Mouse (Mus musculus) left cerebral cortex, adult 6 months (tissue): Measurements from ENCODE around the gene Smarcb1. TPM values are rescaled to one million over a fixed set of nuclear protein-coding genes. Genes with fewer than 3 reads are reported as not detected.

ENCODE experiments used
- long read RNA-seq, 2 experiments: library from polyadenylated mRNA; unstranded; transcript quantifications; one replicate each; pipeline ENCODE4 v2.0.0; 2019 to 2020
- polyA plus RNA-seq: library from polyadenylated mRNA; unstranded; fragments of <200 nt; fragmentation: Nextera tagmentation; gene quantifications from 2 replicates; pipeline ENCODE4 v1.2.3, GENCODE M21; 2021

Gene Smarcb1
- polyA plus RNA-seq: 107 and 113 TPM in 2 replicates
- long read RNA-seq, experiment 1, transcript Smarcb1-202 (9 exons, 1,622 nt): minor isoform, 117 of 518 reads
- long read RNA-seq, experiment 1, transcript Smarcb1-201 (9 exons, 1,660 nt): major isoform, 381 of 518 reads
- long read RNA-seq, experiment 1, partial matches to known transcripts: 7 of 518 reads
- long read RNA-seq, experiment 1, other reads (novel, unspliced or antisense): 13 of 518 reads
- long read RNA-seq, experiment 2, transcript Smarcb1-201 (9 exons, 1,660 nt): major isoform, 113 of 181 reads
- long read RNA-seq, experiment 2, transcript Smarcb1-202 (9 exons, 1,622 nt): minor isoform, 42 of 181 reads
- long read RNA-seq, experiment 2, partial matches to known transcripts: 24 of 181 reads
- long read RNA-seq, experiment 2, other reads (novel, unspliced or antisense): 2 of 181 reads

DNA sequence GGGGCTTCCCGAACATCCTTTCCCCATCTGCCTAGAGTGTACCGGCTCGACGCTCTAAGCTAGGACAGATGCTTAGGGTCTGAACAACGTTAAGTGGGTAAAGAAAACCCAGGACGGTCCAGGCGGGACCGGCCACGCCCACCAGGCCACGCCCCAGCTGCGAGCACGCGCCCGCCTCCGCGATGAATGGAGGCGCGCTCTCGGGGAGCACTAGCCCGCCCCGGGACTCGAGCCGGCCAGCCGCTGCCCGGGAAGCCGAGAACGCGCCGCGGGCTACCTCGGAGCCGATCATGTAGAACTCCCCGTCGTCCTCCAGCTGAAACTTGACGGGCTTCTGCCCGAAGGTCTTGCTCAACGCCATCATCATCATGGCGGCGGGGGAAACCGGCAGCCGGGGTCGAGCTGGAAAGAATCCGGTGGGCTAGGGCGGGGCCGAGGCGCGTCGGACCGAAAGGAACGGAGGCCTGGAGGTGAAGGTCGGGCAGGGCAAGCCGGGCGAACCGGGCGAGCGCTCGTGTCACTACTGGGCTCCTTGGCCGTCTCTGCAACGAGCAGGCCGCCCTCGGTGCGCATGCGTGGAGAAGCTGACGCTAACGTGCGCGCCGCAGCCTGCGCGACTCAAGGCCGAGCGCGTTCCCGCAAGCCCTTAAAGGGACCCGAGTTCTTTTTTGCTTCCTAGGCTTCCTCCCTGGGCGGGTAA, at the start of gene Smarcb1:
Smarcb1 (minus strand) TSS at position 592 of the 700 bp plus-strand sequence.

DNA sequence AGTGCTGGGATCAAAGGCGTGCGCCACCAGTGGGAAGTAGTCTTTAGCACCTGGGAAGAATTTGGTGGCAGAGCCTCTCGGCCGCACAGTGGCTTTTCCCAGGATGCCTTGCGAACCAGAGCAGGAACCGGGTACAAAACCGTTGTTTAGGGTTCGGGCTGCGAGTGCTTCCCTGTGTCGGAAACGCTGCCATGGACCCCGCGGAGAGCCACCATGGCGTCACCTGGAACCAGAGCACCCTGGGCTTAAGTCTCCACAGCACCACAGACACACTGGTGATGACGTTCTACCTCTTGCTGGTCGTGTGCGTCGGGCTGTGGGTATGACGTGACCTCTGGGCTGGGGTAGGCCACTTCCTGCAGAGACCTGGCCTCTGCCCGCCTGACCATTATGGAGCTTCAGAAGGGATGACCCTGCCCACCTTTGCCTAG, 33.0 kb upstream of the Smarcb1 start, which contains the start of gene Gm5134:
Gm5134 (plus strand) TSS at position 134 of the 431 bp plus-strand sequence.

DNA sequence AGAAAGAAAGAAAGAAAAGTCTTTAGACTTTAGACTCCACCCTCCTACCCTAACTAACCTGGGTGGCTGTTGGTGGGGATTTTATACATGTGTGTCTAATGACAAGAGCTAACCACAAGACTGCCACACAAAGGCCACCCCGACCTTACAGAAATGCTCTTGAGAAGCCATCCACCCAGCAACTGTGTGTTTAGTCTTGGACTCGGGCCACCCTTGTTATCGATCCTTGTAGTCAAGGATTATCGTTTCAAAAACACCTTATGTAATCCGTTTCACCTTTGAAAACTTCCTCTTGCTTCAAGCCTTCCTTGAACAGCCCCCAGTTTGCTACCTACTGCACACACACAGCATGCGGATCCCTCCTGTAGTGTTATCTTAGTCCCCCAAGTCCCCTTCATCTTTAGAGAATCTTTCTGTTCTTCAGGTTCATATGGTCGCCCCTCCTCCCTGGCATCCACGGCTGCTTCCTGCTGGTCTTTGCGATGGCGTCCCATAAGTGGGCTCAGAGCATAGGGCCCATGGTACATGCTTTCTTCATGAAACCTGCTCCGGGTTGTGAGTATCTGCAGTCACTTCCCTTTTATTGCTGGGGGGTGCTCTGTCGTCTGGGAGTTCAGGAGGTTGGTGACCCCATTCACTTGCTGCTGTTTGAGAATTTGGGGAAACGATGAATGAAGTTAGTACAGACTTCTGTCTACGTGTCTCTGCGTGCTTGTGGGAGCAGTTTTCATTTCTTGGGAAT, 21.5 kb upstream of the Smarcb1 start, which contains the start of gene Vpreb3:
Vpreb3 (plus strand) TSS at position 322 of the 742 bp plus-strand sequence.

DNA sequence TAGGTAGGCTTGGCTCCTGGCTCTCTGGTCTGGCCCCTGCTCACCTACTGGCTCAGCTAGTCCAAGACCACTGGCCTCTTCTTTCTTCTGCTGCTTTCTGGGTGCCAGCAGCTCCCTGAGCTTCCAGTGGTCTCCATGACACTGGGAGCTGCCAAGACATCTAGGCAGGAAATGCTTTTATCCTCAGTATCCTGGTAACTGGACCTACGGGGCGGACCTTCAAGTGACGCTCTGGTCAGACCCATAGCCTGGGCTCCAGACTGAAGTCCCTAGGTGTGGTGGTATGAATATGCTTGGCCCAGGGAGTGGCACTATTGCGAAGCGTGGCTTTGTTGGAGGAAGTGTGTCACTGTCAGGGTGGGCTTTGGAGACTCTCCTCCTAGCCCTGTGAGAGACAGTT, 19.1 kb upstream of the Smarcb1 start, which contains the start of gene Gm867:
Gm867 (minus strand) TSS at position 153 of the 400 bp plus-strand sequence.

DNA sequence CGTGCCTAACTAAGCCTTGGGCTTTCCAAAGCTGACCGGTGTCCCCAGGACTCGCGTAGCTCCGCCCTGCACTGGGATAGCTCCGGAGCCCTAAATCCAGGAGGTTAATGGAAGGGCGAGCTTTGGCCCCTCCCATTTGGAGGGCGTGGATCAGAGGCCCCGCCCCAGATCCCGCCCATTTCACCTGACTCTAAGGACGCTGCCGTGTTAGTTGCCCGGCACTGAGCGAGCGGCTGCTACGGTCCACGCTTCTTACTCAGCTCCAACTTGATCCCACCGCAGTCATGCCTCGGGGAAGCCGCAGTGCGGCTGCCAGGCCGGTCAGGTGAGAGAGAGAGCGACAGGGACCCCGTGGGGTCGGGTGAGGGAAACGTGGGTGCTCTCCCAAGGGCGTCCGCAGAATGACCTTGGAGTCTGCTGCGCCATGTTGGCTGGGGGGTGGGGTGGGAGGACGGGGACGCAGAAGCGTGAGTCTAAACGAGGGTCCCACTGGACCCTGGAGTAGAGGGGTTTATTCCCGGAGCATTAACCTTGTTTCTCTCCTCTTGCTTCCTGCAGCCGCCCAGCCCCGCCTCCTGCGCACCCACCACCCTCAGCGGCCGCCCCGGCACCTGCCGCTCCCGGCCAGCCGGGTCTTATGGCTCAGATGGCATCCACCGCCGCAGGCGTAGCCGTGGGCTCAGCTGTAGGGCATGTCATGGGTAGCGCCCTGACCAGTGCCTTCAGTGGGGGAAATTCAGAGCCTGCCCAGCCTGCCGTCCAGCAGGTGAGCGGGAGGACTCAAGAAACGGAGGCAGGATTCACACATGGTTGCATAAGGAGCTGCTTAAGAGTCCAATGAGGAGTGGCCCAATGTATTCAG, 14.5 kb upstream of the Smarcb1 start, which contains the start of gene Mmp11:
Mmp11 (minus strand) TSS at position 817 of the 862 bp plus-strand sequence.

DNA sequence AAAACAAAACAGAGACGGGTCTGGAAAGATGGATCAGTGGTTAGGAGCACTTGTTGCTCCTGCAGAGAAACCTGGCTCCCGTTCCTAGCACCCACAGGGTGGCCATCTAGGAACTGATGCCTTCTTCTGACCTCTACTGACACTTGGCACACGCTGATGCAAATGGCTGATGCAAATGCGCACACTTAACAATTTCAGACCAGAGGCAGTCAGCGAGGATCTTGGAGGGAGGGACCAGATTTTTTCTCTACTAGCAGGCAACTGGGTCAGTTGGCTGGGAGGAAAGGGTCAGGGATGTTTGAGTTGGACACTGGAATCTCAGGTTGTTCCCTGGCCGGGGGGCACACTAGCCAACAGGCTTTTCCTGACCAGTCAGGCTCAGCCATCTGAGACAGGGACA, 11.5 kb upstream of the Smarcb1 start, which contains the start of gene Chchd10:
Chchd10 (plus strand) TSS at position 240 of the 400 bp plus-strand sequence.

DNA sequence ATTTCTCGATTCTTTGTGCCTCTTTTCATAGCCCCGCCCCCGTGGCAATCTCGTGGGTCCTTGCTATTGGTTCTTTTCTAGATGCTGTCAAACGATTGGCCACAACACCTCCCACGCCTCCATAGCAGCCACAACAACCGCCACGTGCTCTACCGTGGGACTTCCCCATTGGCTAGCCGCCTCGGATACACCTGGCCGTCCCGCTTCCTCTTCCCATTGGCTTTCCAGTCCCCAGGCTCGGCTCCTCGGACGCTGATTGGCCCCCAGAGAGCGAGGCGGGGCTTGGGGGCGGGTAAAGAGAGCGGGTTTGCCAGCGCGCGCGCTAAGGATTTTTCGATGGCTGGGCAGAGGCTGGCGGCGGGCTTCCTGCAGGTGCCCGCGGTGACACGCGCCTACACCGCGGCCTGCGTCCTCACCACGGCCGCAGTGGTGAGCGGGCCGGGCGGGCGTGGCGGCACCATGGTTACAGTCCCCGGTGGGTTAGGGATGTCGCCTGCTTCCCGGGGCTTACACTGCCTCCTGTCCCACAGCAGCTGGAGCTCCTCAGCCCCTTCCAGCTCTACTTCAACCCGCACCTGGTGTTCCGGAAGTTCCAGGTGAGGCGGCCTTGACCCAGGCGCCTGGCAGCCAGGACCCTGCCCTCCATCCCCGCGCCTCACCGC, 28.2 kb downstream of the Smarcb1 start, which contains the start of gene Derl3:
Derl3 (plus strand) TSS at position 325 of the 662 bp plus-strand sequence.

DNA sequence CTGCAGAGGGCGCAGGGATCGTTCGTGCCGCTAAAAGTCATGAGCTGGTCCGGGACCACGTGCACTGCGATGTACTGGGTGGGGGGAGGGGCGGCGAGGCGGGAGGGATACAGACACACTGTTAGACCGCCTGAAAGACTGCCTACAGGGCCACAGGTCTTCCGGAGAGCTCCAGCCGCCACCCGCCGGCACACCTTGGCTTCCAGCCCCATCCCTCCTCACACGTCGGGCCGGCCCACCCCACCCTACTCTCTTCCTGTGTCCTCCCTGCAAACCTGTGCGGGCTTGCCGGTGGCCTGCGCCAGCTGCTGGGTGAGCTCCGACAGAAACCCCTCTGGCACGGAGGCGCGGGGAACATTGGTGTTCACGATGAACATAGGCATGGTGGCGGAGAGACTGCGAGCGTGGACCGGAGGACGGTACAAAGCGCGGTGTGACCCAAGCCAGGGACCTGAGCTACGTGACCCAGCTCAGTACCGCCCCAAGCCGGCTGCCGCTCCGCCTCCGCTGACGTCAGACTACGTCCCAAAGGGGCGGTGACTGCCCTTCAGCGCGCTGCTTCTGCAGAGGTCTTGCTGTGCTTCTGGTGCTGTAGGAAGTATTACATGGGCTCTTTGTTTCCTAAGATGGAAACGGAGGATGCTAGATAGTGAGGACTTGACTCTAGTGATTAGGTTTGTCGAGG, 61.5 kb downstream of the Smarcb1 start, which contains the start of gene Mif:
Mif (minus strand) TSS at position 455 of the 685 bp plus-strand sequence.

Other genes with a start within 250 kb of the Smarcb1 start
- 18.0 and 21.6 TPM in 2 replicates for gene Cabin1, start 157.3 kb downstream of the Smarcb1 start, polyA plus RNA-seq
- gene Ddt, start 148.2 kb downstream of the Smarcb1 start, polyA plus RNA-seq: 192 and 230 TPM in 2 replicates
- gene Gm20441, start 140.7 kb downstream of the Smarcb1 start, polyA plus RNA-seq: not detected in 2 replicates
- 8.3 and 10.4 TPM in 2 replicates for gene Gstt3, start 140.2 kb downstream of the Smarcb1 start, polyA plus RNA-seq
- gene Gstt1, start 123.0 kb downstream of the Smarcb1 start, polyA plus RNA-seq: 44.3 and 47.6 TPM in 2 replicates
- gene Gstt4, start 99.1 kb downstream of the Smarcb1 start, polyA plus RNA-seq: not detected in 2 replicates
- gene Gstt2, start 84.2 kb downstream of the Smarcb1 start, polyA plus RNA-seq: 5.7 and 6.3 TPM in 2 replicates
- 1,436 and 1,608 TPM in 2 replicates for gene Mif, start 61.4 kb downstream of the Smarcb1 start, polyA plus RNA-seq
- 1.8 and 2.2 TPM in 2 replicates for gene Derl3, start 28.2 kb downstream of the Smarcb1 start, polyA plus RNA-seq
- 1,355 and 1,446 TPM in 2 replicates for gene Chchd10, start 11.5 kb upstream of the Smarcb1 start, polyA plus RNA-seq
- 1.6 and 1.7 TPM in 2 replicates for gene Mmp11, start 14.9 kb upstream of the Smarcb1 start, polyA plus RNA-seq
- 0.34 TPM in 1 of 2 replicates, not detected in the other for gene Gm867, start 19.1 kb upstream of the Smarcb1 start, polyA plus RNA-seq
- gene Vpreb3, start 21.4 kb upstream of the Smarcb1 start, polyA plus RNA-seq: 0.36 TPM in 1 of 2 replicates, not detected in the other
- not detected in 2 replicates for gene Gm5134, start 32.9 kb upstream of the Smarcb1 start, polyA plus RNA-seq
- 3.8 and 5.1 TPM in 2 replicates for gene Zfp280b, start 111.0 kb upstream of the Smarcb1 start, polyA plus RNA-seq
- not detected in 2 replicates for gene Slc5a4b, start 189.3 kb upstream of the Smarcb1 start, polyA plus RNA-seq
- not detected in 2 replicates for gene Slc5a4a, start 225.8 kb upstream of the Smarcb1 start, polyA plus RNA-seq